Mouse (Mus musculus) layer of hippocampus, adult 8-10 months (tissue): ENCODE measurements at regions not wholly inside any gene's neighbourhood (a gene's known extent, or its start where the extent isn't known, plus 50 kb on each side); places are given as distances from the start of the nearest gene placed in this dataset.

ENCODE experiments used
- DNase-seq, 2 experiments: peaks; one replicate each; pipeline ENCODE4 v3.0.0; 2022; ENCODE audit warnings: low spot score in 2 of 2

DNA sequence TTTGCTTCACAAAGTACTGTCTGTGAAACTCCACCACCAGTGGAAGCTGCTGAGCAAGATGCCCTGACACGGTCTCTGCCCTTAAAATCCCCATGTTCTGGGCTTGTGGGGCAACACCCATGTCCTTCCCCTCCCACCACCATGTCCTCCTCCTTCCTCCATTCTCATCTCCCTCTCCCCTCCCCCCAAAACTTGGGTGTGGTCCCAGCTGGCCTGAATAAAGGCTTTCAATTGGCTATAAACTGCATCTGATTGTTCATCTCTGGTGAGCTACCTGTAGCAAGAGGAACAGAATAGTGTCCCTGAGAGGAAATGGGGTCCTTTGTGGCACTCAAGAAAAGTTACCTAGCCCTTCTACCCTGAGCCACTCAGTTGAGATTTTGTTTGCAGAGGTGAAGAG, 91.8 kb downstream of the Slc16a9 start:
- DNase-seq: no peak

DNA sequence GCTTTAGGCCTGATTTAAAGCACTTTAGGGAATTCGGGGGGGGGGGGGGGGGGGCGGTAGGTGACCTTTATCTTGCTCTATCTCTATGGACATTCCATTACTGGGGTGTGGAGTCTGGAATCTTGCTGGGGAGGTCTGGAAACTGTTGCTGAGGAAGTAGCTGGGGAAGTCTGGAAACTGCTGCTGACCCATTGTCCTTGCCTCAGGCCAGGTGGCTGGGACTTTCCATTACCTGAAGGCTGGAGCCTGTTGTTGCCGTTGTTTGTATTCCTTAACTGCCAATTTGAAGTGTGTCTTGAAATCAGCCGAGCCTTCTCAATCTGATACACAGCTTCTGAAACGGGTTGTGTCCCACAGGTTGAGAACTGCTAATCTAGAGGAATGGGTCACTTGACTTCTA, 80.9 kb upstream of the Fam13c start:
- DNase-seq: no peak

DNA sequence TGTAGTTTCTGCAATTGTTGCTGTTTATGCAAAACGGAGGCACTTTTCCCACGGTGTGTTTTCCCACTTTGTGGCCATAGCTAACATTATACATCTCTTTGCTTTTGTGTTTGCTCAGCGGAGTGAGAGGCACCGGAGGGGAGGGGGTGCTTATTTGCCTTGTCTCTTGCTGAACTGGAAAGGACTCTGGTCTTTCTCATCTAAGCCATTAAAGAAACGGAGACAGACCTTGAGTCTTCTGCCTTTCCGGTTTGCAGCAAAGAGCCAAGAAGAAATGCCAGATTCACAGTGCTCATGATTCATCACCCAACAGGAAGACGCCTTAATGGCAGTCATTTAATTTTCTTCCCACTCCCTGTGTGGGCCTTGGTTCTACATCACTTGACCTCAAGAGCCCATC, 80.4 kb upstream of the Fam13c start:
- no peak for DNase-seq

DNA sequence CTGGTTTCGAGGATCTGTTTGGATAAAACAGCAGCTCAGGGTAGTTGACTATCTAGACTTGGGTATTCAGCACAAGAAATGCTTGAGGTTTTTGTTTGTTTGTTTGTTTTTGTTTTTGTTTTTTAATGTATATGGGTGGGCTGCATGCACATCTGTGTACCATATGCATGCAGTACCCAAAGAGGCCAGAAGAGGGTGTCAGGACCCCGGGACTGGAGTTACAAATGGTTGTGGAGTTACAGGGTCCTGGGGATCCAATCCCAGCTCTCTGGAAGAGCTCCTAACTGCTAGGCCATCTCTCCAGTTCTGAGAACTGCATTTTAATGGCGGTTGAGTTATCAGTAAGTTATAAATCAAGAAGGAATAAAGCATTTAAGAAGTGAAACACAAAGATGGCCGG, 77.2 kb upstream of the Fam13c start:
- no peak for DNase-seq

DNA sequence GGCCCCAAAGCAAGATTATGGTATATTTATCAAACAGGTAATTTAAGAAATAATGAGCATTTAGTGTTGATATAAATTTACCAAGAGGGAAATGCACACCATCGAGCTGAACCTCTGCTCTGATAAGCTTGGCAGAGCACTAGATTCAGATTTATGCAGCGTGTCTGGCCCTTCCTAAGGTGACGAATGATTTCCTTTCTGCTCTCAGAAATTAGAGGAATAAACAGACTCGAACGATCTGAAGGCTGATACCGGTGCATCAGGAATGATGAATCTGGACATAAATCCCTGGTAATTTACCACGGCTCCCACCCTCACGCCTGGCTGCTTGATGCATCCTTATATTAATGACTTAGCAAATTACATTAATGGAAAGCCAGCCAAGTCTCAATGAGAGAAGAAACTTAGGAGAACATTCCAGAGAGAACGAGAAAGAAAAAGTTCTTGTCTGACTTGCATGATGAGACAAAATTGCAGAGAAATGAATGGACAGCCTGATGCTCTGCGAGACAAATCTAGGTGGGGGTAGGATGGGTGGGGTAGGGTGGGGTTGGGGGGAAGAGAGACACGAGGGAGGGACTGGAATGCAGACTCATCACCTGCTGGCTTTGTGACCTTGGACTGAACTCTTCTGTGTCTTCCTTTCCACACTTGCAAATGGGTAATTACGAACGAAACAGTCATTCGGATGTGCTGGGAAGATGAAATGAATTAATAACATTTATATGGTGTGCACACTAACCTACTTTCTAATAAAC, 75.9 kb upstream of the Fam13c start:
- DNase-seq: no peak

DNA sequence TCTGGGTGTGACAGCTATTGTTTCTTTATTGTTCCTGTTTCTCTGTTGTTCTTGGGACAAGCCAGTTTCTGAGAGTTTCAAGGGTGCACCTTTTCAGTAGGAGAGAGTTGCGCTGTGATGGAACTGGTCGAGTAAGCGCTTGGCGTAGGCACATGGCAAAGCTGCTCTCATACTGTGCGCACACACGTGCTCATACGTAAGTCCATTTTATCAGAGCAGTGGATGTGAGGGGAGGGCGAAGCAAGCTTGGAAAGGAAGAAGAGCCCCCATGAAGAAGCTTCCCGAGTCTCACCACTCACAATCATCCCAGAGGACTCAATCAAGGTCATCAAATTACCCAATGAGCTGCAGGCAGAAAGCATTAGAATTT, 75.3 kb upstream of the Fam13c start:
- DNase-seq: no peak

DNA sequence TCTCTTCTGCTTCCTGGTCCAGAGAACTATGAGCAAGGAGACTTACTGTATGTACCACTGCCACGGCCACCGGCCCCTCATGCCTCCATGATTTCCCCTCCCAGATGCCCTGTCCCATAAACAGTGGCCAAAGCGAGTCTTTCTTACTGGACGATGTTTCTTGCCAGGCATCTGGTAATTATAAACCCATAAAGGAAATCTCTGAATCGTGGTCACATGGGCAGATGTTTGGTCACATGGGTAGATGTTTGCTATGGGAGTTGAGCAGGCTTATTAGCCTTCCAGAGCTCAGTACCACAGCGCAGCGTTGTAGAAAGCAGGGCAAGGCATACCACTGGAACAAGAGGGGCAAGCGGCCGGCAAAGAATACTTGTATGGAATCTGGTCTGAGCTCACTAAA, 74.8 kb upstream of the Fam13c start:
- no peak for DNase-seq

DNA sequence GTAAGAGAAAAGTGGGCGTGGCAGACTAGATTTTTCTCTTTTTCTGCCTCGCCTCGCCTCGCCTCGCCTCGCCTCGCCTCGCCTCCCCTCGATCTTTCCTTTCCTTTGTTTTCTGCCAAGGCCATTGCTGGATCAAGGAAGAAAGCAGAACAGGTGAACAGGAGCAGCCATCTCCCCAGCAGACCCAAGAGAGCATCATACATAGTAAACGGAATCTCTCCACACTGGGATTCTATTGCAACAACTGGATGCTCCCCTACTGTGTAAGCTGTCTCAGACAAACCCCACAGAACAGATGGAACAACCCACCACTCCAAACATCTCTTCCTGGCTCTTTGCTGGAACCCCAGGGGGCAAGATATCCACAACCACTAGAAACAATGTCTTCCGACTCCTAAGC, 72.4 kb upstream of the Fam13c start:
- no peak for DNase-seq

DNA sequence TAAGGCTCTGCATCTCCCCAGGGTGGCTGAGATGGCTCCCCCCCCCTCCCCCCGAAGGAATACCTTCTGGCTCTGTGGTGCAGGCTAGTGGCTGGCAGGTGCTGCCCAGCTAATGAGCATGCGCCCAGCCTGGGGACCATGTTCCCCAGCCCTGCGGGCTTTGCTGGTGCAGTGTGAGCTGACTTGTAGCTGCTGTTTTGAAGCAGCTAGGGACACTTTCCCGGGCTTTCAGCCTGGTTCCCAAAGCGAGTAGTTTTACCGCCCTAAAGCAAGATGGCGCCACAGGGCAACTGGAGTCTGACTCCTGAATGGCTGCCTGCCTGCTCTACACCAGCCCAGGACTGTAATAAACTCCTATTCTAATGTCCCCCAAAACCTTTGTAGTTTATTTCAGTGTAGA, 71.6 kb upstream of the Fam13c start:
- peak; percentile 58 to 74 for DNase-seq

DNA sequence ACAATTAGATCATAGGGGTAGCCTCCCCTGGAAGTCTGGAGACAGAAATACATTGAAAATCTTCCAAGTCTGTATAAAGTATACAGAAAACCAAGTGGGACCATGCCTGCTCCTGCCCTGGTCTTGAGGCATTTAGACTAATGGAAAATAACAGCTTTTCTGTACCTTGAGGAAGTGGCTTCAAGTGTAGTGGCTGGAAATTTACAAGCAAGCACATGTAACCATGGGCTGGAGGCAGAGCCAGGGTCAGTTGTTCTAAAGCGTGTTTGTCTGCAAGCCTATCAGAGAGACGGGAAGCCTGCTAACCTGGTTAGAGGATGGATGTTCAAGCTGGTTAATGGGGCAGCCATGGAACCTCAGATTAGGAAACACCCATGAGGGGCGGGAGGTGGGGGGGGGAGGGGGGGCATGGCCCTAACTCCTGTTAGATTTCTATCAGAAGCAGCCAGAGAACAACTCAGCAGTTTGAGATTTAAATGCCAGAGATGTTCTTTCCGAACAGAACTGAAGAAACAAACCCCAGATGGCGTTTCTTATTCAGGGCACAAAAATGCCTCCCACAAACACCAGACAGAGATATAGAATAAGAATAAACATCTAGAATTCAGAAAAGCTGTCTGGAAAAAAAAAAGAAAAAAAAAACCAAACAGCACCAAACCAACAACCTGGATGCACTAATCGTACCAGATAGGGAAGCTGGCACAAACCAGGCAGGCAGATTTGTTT, 67.7 kb upstream of the Fam13c start:
- peak in 1 of 2 experiments; percentile 23 for DNase-seq

DNA sequence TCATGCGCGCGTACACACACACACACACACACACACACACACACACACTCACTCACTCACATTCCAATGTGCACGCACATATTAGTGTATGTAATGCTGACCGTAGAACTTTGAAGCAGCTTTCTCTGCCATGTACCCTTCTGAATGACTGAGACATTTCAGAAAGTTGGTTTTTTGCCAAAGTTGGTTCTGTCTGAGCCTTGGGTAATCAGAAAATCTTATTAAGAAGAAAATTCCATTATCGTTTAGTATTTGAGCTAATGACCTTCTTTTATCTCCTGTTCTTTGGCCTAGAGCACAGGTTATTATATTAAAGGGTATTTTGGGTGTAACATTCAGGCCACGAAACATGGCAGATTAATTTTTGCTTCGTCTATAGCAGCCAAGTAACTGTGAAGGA, 67.1 kb upstream of the Fam13c start:
- no peak for DNase-seq

DNA sequence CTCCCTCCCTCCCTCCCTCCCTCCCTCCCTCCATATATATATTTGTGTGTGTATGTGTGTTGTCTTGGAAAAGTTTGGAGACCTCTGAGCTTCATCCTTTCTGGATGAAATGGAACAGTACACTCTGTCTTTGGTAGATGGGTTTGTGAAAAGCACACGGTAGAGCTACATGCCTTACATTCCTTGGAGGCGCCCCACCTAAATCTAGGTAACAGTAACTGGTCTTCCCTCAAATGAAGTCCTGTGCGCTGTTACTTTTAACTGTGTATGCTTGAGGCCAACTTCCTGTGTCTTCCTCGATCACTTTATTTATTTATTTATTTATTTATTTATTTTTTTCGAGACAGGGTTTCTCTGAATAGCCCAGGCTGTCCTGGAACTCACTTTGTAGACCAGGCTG, 66.4 kb upstream of the Fam13c start:
- DNase-seq: no peak

DNA sequence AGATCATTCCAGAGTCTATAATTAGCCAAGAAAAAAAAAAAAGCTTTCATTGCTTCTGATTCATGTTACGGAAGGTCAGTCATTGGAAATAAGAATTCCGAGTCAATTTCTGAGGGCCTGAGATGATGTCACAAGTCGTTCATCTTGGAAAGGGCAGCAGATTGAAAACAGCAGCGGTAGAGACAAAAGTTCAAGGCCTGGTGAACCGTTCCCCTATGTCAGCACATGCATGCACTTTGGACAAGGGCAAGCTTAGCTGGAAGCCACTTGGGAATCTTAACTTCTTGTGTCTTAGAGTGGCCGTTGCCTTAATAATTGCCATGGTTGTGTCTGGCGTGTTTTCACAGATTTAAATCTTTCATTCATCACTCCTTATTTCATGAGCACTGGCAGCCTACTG, 65.6 kb upstream of the Fam13c start:
- no peak for DNase-seq

DNA sequence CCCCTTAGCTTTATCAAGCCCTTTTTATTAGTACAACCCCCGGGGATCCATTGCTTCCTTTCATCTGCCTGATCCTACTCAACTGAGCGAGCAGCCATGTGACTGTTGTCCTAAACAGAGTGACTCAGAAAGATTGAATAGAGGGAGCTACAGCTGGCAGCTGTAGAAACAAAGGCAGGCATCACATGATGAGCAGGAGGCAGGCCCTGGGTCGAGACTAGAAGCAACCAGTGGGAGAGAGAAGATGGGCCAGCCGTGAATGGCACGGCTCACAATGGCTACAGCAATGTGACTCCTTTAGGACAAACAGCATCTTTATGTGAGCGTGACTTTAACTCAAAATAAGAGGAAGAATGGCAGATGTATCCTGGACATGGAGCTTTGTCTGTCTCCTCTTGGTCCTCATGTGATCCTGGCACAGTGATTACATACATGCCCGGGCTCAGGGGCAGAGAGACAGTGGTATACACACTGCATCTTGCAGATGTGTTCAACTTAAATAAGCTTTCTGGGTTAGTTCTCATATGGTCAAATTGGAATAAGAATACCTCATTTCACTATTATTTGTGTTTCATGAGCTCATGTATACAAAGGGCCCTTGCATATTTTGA, 60.1 kb upstream of the Fam13c start:
- DNase-seq: peak; percentile 50 to 66

DNA sequence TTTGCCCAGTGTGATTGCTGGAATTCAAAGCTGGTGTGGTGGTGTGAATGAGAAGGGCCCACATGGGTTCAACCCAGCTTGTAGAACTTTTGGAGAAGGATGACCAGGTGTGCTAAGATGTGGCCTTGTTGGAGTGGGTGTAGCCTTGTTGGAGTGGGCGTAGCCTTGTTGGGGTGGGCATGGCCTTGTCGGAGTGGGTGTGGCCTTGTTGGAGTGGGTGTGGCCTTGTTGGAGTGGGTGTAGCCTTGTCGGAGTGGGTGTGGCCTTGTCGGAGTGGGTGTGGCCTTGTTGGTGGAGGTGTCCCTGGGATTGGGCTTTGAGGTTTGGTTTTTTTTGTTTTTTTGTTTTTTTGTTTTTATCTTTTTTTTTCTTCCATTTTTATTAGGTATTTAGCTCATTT, 55.6 kb upstream of the Fam13c start:
- no peak for DNase-seq

DNA sequence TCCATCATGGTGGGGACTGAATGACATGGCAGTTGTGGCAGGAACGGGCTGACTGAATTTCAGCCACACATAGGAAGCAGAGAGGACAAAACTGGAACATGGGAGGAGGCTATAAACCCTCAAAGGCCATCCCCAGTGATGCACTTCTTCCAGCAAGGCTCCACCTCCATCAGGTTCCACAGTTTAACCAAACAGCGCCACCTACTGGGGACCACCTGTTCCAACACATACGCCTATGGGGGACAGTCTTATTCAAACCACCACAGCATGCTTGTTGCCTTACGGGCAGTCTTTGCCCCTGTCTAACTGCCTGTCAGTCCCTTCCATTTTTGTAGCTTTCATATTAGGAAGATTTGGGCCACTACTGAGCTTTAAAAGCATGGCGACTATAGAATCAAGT, 52.6 kb upstream of the Fam13c start:
- DNase-seq: no peak
